Mouse (Mus musculus) gastrocnemius, postnatal 4 days (tissue): ENCODE data around the gene Mecom. TPM values are rescaled to one million over a fixed set of nuclear protein-coding genes. Genes with fewer than 3 reads are reported as not detected.

Experiments used
- DNase-seq, 2 experiments: peaks; one replicate each; pipeline ENCODE4 v3.0.0; 2021 to 2022; ENCODE audit warnings: low spot score in 2 of 2, mixed read lengths in 2 of 2
- total RNA-seq, 2 experiments: library from RNA; stranded (reverse); gene quantifications; 2 replicates each; pipeline ENCODE4 v1.2.3; 2021

Gene Mecom
- total RNA-seq, 2 experiments from 2014 or later = 15.6 to 18.0 TPM

GRCm38 (mm10) chr3:30051287-30051686 lies 496.5 kb downstream of the Mecom start:
- DNase-seq = no peak

GRCm38 (mm10) chr3:30050795-30051194 lies 497.0 kb downstream of the Mecom start:
- no peak for DNase-seq

GRCm38 (mm10) chr3:30048792-30049191 lies 499.0 kb downstream of the Mecom start:
- no peak for DNase-seq

DNA sequence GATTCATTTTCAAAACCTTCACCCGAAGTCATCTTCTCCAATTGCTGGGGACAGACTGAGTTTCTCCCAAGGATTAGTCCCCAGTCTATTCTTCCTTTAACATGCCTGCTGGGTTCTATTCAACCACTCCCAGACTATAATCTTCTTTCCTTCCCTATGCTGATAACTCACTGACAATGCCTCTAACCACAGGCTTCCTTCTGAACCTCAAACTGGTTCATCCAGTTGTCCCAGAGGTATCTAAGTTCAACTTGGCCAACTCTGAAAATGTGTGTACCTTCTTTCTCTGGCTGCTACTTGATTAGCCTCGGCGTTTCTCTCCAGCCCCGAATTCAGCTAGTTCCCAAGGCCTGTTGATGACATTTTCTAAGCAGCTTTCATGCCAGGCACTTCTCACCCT lies 499.7 kb downstream of the Mecom start:
- DNase-seq = no peak

DNA sequence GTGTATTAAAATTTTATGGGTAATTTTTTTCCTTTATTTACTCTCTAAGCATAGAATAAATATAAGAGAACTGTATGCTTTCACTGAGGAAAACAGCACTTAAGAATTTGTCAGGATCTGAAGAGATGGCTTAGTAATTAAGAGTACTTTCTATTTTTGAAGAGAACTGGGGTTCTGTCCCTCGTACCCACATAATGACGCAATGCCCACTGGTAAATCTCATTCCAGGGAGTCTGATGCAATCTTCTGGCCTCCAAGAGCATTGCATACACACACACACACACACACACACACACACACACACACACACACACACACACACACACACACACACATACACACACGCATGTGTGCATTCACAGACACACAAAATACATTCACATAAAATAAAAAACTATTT lies 504.3 kb downstream of the Mecom start:
- no peak for DNase-seq

DNA sequence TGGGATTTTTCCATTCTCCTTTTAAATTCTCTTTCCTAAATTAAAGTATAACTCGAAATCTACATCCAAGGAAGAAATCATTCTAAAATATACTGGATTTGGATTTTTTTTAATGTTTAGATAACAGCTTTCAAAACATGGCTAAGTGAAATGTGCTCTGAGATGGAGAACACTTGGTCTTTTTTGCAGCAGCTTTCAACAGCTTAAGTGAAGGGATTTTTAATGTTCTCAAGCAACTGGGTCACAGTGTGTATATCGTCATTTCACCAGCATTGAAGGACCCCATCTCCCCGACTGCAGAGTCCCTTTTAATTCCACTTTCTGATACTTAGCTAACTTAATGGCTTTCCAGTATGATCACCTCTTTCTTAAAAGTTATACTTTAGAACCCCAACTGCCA lies 509.3 kb downstream of the Mecom start:
- DNase-seq = no peak

DNA sequence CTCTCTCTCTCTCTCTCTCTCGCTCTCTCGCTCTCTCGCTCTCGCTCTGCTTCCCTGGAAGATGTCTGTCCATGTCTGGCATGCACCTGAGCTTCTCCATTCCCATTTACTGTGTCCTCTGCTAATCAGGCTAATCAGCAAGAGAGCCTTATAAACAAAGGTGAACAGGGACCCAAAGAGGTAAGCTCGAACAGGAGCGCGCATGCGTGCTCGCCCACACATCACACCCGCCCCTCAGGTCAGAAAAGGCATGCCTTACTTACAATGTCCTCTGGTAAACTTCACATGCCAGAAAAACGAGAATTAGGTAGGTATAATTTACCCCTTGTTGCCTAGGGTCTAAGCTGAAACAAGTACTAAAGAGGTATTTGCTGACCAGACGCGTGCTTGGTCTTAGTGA lies 527.8 kb downstream of the Mecom start:
- no peak for DNase-seq

GRCm38 (mm10) chr3:30019411-30019810 lies 528.4 kb downstream of the Mecom start:
- no peak for DNase-seq

GRCm38 (mm10) chr3:30018202-30018601 lies 529.6 kb downstream of the Mecom start:
- no peak for DNase-seq

DNA sequence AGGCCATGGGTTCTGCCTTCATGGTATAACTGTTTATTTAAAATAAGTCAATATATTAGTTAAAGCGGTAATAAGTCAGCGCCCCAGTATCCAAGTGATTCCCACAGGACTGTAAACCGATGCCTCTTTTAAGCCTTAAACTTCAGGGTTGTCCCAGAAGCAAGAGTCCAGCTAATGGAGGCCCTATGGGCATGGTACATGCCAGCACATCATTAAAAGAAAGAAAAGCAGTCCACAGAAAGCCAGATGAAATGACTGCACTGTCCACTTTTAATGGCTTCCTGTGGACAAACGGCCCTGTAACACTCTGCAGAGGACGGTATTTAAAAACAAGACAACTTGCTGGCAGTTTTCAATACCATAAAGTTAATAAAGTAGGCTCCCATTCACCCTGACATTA lies 531.0 kb downstream of the Mecom start:
- DNase-seq = no peak

DNA sequence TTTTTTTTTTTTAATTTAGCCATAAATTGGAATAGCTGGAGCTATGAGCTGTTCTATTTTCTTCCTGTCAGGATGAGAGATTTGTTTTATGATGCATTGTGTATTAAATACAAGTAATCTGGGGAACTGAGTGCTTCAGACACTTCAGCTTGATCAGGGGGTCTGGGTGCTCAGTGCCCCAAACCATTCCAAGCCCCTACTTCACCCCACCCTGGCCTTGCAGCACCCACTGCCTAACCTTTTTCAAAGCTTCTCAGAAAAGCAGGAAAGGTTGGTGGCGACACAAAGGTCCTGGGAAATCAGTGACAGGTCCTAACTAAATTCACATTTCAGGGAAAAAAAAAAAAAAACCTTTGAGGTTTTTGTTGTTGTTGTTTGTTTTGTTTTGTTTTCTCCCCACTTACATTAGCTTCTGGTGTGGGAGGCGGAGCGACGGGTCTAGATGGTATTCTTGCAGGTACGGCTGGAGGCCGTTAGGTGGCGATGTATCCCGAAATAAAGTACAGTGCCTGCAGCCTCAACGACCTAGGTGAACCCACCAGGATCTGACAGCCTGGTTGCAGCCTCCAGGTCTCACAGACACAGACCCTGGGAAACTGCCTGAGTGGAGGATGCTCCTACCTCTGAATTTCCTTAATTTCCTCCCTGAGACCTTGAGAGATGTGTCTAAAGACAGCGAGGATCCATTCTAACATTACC lies 532.7 kb downstream of the Mecom start:
- peak in 1 of 2 experiments; percentile 67 for DNase-seq

GRCm38 (mm10) chr3:30014279-30014678 lies 533.5 kb downstream of the Mecom start:
- no peak for DNase-seq

DNA sequence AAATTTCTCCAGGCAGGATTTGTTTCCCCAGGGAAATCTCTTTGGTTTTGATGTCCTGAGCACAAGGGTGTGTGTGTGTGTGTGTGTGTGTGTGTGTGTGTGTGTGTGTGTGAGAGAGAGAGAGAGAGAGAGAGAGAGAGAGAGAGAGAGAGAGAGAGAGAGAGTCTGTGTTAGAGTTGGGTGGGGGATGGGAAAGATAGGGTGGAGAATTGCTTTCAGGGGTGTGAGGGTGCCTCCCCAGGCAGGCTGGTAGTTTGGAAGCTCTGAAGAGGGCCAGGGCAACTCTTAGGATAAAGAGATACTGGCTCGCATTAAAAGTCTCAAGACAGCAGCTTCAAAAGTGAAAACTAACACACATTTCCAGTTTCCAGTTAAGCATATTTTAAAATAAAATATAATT lies 534.4 kb downstream of the Mecom start:
- DNase-seq = no peak

DNA sequence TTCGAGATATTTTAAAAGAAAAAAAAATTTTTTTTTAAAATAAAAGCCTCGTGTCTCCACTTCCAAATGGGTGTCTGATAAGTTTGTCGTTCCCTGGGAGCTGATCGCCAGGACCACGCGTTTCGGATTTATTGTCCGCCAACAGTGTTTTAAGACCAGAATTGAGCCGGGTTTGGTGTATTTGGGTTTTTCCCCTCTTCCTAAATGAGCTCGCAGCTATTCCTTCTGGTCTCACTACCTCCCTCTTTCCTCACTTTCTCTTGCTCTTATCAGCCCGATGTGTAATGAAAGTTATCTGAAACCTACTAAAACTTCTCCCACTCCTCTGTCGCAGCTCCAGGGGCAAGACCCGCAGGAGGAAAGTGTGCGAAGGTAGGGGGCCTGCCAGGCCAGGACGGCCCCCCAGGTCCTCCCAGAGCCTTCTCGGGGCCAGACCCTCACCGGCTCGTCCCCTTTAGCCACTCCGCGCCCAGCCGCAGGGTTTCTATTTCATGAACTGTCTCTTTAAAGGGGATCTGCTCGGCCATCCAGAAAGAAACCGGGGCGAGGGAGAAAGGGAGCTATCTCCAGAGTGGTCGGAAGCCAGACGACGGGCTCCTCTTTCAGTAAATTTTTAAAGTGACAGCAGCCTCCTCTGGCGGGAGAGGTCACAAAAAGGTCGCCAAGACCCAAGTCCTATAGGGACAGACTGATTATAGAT lies 535.0 kb downstream of the Mecom start:
- DNase-seq = peak in 1 of 2 experiments; percentile 47

DNA sequence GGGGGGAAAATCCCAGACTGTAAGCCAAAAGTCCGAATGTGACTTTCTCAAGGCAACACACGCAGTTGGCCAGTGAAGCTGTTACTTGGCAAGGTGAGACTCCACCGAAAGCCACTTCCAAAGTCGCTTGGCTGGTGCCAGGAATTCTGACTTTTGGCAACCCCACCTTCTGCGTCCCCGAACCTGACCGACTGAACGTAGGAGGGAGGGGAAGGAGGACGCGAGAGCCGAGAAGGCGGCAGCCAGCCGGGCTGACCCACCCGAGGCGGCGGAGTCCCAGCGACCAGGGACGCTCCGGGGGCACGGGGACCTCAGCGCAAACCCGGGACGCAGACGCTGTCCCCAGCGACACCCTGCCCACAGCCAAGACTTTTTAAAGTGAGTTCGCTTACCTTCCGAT lies 535.7 kb downstream of the Mecom start:
- peak; percentile 26 to 37 for DNase-seq

DNA sequence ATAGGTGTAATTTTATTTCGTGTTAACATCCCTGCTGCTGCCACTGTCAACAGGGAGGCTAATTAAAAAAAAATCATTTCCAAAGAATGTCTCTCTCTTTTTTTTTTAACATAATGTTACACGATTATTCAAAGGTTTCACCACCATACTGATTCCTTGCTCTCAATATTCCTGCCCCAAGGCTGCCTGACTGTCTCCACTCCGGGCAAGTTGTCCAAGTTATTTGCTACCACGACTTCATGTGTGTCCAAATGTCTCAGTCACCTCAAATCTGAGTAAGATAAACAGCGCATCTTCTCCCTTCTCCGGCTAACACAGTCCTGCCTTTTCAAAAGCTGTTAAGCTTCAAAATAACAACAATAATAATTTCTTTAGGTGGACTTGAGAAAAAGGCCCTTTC lies 536.1 kb downstream of the Mecom start:
- no peak for DNase-seq

DNA sequence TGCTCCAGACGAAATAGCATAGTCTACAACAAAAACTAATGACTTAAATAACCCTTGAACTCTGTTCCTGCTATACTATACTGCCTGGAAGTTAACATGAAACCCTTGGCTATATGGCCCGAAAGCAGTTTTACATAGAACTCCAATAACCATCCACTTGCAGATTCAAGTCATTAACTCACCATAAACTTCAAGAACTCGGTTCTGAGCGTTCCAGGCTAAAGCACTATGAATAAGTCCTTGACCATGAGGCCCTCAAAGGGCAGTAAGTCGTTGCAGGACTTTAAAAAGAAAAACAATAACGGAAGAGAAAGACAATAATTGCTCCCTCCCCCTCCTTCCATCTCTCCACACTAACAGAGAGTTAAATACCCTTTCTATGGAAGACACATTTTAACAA lies 536.9 kb downstream of the Mecom start:
- no peak for DNase-seq

GRCm38 (mm10) chr3:30009596-30009995 lies 538.2 kb downstream of the Mecom start:
- no peak for DNase-seq

DNA sequence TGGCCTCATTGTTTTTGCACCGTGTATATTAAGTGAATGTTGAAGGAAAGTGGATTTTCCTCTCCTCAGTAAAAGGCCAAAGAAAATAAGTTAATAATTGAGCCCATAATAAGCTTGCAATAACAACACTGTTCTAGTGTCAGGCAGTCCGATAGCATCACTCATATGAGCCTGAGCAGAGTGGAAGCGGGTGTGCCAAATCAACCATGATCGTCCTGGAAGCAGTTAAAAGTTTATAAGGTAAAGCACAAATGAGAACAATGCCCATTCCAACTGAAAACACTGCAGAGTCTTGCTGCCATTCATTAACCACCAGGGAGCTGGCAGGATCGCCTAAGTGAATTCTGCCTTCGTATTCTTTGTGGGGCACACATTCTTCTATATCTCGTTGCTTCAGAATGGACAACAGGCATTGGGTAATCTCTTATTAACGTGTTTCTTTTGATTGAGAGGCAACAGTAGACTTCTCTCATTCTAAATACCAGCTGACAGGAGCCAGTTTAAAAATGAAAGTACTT lies 542.9 kb downstream of the Mecom start:
- no peak for DNase-seq

DNA sequence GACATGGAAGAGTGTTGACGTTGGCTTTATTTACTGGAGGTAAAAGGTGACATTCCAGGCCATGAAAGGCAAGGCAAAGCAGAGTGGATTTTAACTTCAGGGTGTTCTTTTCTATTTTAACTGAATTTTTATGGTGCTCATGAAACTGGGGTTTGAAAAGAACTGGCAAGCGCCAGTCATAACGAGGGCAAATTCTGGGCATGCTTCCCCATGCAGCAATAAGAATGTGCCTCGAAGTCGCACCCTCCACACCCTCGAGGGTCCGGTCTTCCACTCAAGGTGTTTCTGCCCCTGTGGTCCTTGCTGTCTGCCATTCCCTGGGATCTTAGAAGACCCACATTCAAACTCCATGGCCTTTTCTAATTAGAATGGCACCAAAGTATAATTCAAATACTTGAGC lies 547.5 kb downstream of the Mecom start:
- DNase-seq = no peak

GRCm38 (mm10) chr3:29999035-29999434 lies 548.8 kb downstream of the Mecom start:
- DNase-seq = no peak

DNA sequence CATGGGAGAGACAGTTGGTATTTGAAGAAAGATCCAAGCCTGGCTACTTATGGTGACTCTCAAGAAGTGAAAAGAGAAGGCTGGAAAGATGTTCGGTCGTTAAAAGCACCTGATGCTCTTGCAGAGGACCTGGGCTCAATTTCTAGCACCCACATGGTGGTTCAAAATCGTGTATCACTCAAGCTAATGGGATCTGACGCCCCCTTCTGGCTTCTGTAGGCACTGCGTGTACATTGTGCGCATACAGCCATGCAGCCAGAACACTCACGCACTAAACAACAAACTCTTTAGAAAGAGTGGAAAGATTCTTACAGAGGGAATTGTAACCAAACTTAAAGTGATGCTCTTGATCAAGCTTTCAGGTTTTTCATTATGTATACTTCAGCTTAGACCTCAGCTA lies 550.7 kb downstream of the Mecom start:
- no peak for DNase-seq

- DNase-seq = no peak
Measured at GRCm38 (mm10) chr3:29993346-29993745, 554.5 kb downstream of the Mecom start.
